Mouse (Mus musculus): ENCODE measurements around the gene Acod1.

DNA sequence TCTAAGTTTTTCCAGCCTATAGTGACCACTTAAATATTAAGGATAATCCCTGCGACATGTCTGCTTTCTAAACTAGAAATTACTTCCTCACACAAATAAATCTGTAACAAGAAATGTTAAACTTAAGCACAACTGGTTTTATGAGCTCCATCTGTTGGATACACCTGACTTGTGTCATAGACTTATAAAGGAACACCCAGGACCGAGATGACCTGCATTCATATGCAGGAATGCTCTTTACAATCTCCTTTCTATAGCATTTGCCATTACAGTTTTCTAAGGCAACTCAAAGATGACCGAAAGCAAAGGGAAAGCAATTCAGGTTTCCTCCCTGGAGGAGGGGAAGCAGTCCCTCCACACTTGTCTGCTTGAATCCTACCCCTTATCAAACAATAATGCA lies 46.5 kb downstream of the Acod1 start:
- TF ChIP-seq CTCF (IDR thresholded peaks at IDR 0.05; ENCODE audit: low read depth, low read length) (no peak), POLR2A (IDR thresholded peaks at IDR 0.05; ENCODE audit: extremely low read depth, insufficient read depth, low read length) (no peak)

Data from liver, adult 2 months (tissue).